Mouse (Mus musculus): Measurements from ENCODE around the gene Vps29. TPM values are rescaled to one million over a fixed set of nuclear protein-coding genes. Genes with fewer than 3 reads are reported as not detected.
"Not testable (repeated sequence)": the region's sequence is repeated elsewhere in the genome, so short reads cannot be mapped to it uniquely, and the experiment has no call there.

Vps29 gene
- polyA plus RNA-seq, 1 experiment: 58.1 TPM

DNA sequence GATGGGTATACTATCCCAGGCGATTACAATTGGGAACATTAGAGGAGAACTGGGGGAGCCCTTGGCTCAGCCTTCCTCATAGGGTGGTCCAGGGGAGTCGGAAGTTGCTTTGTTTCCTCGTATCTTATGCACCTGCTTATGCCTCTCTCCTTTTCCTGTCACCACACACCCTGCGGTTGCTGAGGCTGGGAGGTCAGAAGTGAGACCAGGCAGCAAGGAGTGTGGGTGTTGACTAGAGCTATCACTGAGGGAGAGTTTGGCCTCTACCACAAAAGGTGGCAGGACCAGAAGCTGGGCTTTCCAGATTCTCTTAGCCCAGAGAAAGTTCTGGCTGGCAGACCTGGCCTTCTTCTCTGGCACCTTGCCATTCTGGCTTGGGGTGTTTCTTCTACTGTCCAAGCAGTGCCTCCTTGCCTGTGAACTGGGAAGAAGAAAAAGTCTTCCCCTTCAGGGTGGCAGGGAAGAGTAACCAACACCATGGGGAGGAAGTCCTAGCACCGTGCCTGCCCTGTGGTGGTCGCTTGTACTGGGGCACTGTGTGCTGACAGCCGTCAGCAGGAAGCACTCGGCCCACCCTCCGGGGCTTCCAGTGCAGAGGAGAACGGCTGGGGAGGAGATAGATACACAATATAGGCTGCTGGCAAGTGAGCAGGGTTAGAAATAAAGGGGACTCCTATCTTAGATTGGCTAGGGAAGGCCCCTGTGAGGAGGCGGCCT lies 36.7 kb upstream of the Vps29 start:
- WGBS: 62% methylated on average over 11 of the region's 11 CpGs
- Histone ChIP-seq H3K4me1 (ENCODE audit: control insufficient read depth, insufficient read depth, low read length) (peaks cover 25% of the 10 kb centered on the region), H3K4me3 (replicated peaks; ENCODE audit: extremely low read depth, low read depth, low read length) (no peak overlapping the region)
- TF ChIP-seq CTCF (IDR thresholded peaks at IDR 0.05; ENCODE audit: insufficient read depth, low read length) (no peak), POLR2A (IDR thresholded peaks at IDR 0.05; ENCODE audit: borderline replicate concordance, extremely low read depth, low read depth, low read length) (no peak)
- no peak for DNase-seq

DNA sequence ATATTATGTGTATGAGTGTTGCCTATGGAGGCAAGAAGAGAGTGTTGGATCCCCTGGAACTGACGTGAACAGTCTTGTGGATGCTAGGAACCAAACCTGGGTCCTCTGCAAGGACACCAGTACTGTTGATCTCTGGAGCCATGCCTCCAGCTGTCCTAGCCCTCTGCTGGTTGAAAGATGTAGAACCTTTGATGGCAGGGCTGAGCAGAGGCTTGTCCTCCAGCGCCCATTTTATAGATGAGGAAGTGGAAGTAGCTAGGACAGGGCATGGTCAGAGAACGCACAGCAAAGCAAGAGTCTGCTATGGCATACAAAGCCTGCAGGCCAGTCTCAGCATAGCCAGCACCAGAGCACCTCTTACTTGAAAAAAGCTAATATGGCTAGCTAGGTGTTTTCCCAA lies 36.1 kb upstream of the Vps29 start:
- Histone ChIP-seq H3K4me1 (ENCODE audit: control insufficient read depth, insufficient read depth, low read length) (peaks cover 25% of the 10 kb centered on the region), H3K4me3 (replicated peaks; ENCODE audit: extremely low read depth, low read depth, low read length) (no peak overlapping the region)
- TF ChIP-seq POLR2A (IDR thresholded peaks at IDR 0.05; ENCODE audit: borderline replicate concordance, extremely low read depth, low read depth, low read length) (no peak), CTCF (IDR thresholded peaks at IDR 0.05; ENCODE audit: insufficient read depth, low read length) (peak; percentile 49)
- DNase-seq: no peak
- 72% methylated on average over 3 of the region's 3 CpGs for WGBS

DNA sequence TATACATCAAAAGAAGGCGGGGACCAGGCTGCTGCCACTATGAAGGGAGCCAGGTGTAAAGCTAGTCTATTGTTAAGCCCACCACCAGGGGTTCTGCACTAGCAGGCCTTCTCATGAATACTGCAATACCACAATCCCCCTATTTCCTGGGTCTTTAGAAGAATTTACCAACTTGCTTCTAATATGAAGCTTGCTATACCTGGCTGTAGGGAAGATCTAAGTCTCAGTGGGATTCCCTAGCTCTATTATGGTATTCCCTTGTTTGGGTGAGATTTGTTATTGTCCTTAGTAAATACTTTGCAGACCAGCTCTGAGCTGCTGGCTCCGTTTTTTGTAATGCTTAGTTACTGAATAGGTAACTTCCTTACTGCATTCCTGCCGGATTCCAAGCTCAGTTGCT lies 35.2 kb upstream of the Vps29 start:
- not testable (repeated sequence) for H3K4me3 ChIP-seq (replicated peaks; ENCODE audit: extremely low read depth, low read depth, low read length); DNase-seq
- 71% methylated on average over 3 of the region's 3 CpGs for WGBS
- H3K4me1 ChIP-seq (ENCODE audit: control insufficient read depth, insufficient read depth, low read length): peaks cover 24% of the 10 kb centered on the region

DNA sequence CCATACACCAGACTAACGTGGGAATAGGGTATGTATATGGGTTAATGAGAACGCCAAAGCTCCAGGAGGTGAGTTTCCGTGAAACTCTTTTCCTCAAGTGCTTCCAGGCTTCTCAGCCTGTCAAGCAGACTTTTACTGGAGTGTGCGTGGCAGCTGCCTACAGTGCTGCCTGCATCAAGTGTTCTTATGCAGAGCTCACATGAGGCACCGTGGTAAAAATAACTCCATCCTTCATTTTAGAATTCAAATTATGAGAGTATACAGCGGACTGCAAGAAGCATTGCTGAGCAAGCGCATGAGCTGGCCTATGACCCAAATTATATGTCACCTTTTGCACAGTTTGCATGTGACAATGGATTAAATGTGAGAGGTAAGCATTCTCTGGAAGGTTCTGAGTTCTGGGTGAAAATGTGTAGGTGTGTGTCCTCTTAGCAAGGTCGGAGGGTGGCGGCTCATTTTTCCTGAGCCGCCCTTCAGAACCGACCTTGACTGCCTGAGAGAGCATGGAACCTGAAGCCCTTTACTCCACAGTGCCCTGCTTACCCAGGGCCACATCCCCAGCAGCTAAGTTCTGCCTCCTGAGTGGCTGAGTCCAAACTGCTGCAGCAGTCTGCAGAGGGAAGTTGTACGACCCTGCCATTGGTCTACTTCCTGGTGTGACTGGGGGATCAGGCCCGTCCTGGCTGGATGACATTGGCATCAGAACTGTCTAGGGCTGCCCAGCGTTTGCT lies 34.5 kb upstream of the Vps29 start:
- 61% methylated on average over 14 of the region's 14 CpGs for WGBS
- Histone ChIP-seq H3K4me1 (ENCODE audit: control insufficient read depth, insufficient read depth, low read length) (peaks cover 21% of the 10 kb centered on the region), H3K4me3 (replicated peaks; ENCODE audit: extremely low read depth, low read depth, low read length) (no peak overlapping the region)
- no peak for DNase-seq
- TF ChIP-seq POLR2A (IDR thresholded peaks at IDR 0.05; ENCODE audit: borderline replicate concordance, extremely low read depth, low read depth, low read length) (no peak), CTCF (IDR thresholded peaks at IDR 0.05; ENCODE audit: insufficient read depth, low read length) (no peak)

DNA sequence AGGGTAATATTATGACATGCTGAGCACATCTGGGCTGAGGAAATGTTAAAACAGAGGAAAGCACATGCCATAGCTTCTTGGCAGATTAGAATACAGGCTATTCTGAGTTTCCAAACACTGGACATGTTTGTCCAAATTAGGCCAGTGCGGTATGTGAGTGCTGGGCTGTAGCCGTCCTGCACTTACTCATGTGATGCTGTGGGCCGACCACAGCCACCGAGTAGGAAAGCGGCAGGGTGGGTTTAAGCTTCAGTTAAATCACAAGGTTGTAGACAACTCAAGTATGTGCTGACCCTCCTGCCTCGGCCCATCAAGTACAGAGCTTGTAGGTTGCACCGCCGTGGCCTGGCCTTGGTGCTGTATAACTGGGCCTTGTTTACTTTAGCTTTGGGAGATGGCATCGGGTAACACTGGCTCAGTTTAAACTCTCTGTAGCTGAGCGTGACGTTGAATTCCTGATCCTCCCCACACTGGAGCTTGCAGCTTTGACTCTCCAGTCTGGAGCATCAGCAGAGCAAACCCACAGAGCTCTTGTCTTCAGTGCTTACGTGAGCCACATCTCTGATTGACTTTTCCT lies 33.9 kb upstream of the Vps29 start:
- H3K4me1 ChIP-seq (ENCODE audit: control insufficient read depth, insufficient read depth, low read length): peaks cover 16% of the 10 kb centered on the region
- no peak for DNase-seq
- H3K4me3 ChIP-seq (replicated peaks; ENCODE audit: extremely low read depth, low read depth, low read length): no peak overlapping the region
- WGBS: 47% methylated on average over 12 of the region's 12 CpGs
- TF ChIP-seq POLR2A (IDR thresholded peaks at IDR 0.05; ENCODE audit: borderline replicate concordance, extremely low read depth, low read depth, low read length) (no peak), CTCF (IDR thresholded peaks at IDR 0.05; ENCODE audit: insufficient read depth, low read length) (no peak)

DNA sequence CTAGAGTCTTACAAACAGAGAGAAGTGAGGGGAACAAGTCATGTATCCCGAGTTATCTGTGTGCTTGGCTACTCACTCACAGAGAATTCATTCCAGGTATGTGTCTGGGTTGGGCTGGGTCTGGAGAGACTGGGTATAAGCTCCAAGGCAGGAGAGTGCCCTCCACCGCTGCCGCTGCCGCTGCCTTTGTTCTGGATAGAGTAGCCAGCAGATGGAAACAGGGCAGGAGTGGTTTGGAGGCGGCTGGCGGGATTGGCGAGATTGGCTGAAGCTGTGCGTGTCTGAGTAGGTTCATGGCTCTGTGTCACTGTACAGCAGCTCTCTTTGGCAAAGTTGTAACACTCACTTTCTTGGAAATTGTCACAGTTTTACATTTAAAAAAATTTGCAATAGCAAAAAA lies 30.6 kb upstream of the Vps29 start:
- Histone ChIP-seq H3K4me1 (ENCODE audit: control insufficient read depth, insufficient read depth, low read length) (peaks cover 12% of the 10 kb centered on the region), H3K4me3 (replicated peaks; ENCODE audit: extremely low read depth, low read depth, low read length) (no peak overlapping the region)
- TF ChIP-seq CTCF (IDR thresholded peaks at IDR 0.05; ENCODE audit: insufficient read depth, low read length) (no peak), POLR2A (IDR thresholded peaks at IDR 0.05; ENCODE audit: borderline replicate concordance, extremely low read depth, low read depth, low read length) (no peak)
- no peak for DNase-seq
- 76% methylated on average over 8 of the region's 8 CpGs for WGBS

DNA sequence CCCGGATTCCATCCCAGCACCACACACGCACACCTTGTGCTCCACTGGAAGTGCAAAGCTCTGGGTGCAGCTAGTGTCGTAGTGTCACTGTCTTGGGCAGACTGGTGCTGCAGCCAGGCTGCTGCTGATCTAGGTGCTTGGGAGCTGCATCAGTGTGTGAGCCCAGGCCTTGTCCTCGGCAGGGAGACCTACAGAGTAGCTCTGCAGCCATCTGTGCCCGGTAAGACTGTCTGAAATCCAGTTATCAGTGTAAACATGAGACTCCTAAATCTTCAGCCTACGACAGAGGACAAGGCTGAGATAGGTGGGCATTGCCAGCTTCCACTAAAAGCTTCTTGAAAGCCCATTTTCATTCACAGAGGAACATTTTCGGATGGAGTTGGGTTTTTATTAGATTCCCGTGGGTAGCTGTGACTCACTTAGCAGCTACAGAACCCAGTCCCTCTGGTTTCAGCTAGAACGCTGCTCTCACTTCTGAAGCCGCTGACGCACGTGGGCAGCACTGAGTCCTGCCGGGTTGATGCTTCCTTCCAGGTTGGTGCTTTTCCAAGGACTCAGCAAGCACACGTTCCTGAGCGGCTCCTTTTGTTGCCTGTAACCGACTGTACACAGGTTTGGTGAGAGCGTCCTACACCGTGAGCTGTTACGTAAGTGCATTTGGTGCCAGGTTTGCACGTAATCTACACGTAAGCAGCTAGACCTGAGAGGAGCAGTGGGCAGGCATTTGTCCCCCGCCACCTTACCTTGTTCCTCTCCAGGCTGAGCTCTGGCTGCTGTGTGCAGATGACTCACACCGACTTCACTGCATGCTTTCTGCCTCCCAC lies 29.3 kb upstream of the Vps29 start:
- Histone ChIP-seq H3K4me3 (replicated peaks; ENCODE audit: extremely low read depth, low read depth, low read length) (no peak overlapping the region), H3K4me1 (ENCODE audit: control insufficient read depth, insufficient read depth, low read length) (peaks cover 10% of the 10 kb centered on the region)
- no peak for TF ChIP-seq POLR2A (IDR thresholded peaks at IDR 0.05; ENCODE audit: borderline replicate concordance, extremely low read depth, low read depth, low read length)
- TF ChIP-seq CTCF (IDR thresholded peaks at IDR 0.05; ENCODE audit: insufficient read depth, low read length): peak; percentile 43; the same call in 1 of the 2 replicates
- DNase-seq: peak; percentile 58
- WGBS: 73% methylated on average over 23 of the region's 23 CpGs

DNA sequence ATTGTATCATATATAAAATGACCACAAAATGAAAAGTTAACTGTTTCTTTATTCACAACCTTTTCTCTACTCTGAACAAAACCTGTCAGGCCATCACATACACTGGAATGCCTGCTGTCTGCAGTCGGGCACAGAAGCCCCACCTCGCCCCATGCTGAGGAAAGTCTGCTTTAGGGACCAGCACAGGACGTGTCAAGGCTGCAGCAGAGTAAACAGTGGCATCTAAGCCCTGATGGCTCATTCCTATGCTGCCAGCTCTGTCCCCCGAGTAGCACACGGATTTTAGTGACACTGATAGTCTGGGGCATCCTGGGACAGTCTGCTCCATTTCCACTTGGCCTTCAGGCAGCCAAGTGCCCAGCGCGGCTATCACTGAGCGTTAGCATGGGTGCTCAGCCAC lies 28.7 kb upstream of the Vps29 start:
- no peak overlapping the region for H3K4me3 ChIP-seq (replicated peaks; ENCODE audit: extremely low read depth, low read depth, low read length)
- H3K4me1 ChIP-seq (ENCODE audit: control insufficient read depth, insufficient read depth, low read length): peaks cover 4% of the 10 kb centered on the region
- WGBS: 81% methylated on average over 8 of the region's 8 CpGs
- TF ChIP-seq CTCF (IDR thresholded peaks at IDR 0.05; ENCODE audit: insufficient read depth, low read length) (no peak), POLR2A (IDR thresholded peaks at IDR 0.05; ENCODE audit: borderline replicate concordance, extremely low read depth, low read depth, low read length) (no peak)
- no peak for DNase-seq

DNA sequence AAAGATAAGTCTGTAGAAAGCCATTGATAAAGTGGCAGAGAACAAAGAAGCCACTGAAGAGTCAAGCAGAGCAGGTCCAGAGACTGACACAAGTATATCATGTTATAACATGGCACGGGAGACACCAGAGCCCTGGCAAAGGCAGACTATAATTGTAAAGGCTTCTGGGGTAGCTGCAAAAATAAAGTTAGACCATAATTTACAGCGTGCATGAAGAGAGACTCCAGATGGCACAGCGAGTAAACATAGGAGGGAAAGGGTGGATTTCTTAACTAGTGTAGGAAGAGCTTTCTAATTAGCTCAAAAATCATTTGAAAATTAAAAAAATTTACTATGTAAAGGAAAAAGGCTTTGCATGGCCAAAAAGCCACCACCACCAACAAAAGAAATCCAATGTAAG lies 26.9 kb upstream of the Vps29 start:
- no peak for TF ChIP-seq CTCF (IDR thresholded peaks at IDR 0.05; ENCODE audit: insufficient read depth, low read length)
- TF ChIP-seq POLR2A (IDR thresholded peaks at IDR 0.05; ENCODE audit: borderline replicate concordance, extremely low read depth, low read depth, low read length): no peak
- H3K4me3 ChIP-seq (replicated peaks; ENCODE audit: extremely low read depth, low read depth, low read length): no peak overlapping the region
- no peak for DNase-seq
- WGBS: 78% methylated on average over 3 of the region's 3 CpGs
- no peaks in the 10 kb centered on the region for H3K4me1 ChIP-seq (ENCODE audit: control insufficient read depth, insufficient read depth, low read length)

Measured in lung, adult 2 months (tissue).